Mouse (Mus musculus) 3T3-L1 (cell line): ENCODE data around the gene Slc8a3.
"Not testable (repeated sequence)": the region's sequence is repeated elsewhere in the genome, so short reads cannot be mapped to it uniquely, and the experiment has no call there.

Source experiments
- DNase-seq: peaks from one replicate; pipeline ENCODE4 v3.0.0-alpha.2; 2015; ENCODE audit warnings: low read depth, low spot score

The Slc8a3 gene

DNA sequence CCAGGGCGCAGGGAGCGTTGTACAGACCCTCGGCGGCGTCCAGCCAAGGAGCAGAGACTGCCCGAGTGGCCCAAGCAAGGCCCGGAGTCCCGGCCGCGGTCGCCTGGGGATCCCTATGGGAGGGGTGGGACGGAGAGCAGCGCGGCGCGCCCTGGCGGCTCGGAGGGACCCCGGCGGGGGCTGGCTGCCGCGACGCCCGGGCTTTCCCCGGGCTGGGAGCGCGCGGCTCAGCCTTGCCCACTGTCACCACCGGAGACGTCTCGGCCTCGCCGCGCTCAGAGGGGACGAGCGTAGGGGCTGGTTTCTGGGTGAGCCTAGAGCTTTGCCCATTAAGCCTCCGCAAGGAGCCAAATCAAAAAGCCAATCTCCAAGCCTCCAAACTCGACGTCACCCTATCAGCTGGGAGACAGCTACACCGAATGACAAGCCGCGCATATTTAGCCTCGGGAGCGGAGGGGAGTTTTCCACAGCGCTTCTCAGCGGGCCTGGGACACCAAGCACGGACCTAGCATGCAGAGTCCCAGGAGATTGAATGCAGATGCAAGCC lies at the start of gene Slc8a3:
Slc8a3 (minus strand) TSS at position 306 of the 547 bp plus-strand sequence.
- no peak for DNase-seq

DNA sequence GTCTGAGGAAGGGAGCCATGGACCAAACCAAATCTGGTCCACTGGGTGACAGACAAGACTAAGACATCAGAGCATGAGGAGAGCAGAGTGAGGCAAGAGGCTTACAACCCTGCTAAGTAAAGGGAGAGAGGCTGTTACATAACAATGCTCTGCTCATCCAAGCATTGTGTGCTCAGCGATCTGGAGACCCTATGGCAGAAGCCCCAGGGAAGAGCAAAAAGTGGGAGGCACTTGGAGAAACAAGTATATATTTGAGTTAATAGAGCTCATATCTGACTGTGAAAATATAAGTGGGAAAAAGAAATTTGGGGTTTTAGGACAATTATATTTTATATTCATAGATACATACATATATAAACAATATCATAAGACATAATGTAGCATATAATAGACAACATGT lies 46.4 kb upstream of the Slc8a3 start, which contains the start of gene Gm4787:
Gm4787 (minus strand) TSS at position 101 of the 400 bp plus-strand sequence.
- DNase-seq, result not testable (repeated sequence)

DNA sequence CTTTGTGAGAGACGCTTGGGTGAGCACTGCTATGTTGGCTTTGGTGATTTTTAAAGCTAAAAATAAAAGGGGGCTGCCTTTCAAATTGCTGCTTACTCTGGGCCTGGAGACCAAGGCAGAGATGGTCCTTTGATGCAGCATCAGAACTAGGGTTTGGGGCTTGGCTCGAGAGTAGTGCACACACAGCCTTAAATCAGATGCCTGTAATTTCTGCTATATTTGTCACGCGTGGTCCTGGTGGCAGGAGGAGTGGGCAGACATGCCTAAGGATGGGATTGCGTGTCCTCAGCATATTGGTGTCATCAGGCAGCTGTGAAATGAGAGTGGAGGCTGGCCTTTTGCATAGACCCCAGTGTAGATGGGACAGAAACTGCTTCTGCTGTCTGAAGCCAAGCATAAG lies 861 bp upstream of the Slc8a3 start:
- no peak for DNase-seq

DNA sequence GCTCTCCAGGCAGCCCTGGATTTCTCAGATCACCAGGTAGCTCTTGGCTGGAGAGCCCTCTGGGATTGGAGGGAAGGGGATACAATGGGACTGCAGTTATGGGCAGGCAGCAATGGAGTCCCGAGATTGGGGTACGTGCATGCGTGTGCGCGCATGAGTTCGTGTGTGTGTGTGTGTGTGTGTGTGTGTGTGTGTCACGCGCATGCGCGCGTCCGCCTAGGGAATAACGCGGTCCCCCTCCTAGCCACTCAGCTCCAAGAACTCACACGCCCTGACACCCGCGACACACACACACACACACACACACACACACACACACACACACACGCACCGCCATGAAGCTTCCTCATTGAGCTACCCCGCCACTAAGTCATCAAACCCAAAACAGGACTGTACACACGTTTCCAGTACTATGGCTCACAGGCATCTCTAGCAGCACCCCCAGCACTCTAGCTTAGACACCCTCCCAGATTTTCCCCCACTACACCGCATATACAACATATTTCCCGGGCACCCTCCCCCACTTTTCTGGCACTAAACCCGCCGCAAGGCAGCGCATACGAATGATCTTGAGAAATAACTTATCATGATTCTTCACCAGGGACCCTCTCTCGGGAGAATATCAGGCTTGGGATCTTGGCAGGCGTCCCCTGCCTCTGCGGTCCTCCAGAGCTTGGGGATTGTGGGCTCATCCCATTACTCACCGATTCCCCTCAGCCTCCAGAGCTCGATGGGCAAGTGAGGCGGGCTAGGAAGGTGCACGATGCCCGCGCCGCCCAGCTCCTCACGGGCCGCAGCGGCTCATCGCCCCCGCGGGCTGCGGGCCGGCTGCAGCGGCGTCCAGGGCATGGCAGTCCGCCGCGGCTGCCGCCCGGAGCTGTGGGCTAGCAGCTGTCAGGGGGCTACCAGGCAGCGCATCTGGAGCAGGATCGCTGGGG lies 774 bp downstream of the Slc8a3 start:
- no peak for DNase-seq

DNA sequence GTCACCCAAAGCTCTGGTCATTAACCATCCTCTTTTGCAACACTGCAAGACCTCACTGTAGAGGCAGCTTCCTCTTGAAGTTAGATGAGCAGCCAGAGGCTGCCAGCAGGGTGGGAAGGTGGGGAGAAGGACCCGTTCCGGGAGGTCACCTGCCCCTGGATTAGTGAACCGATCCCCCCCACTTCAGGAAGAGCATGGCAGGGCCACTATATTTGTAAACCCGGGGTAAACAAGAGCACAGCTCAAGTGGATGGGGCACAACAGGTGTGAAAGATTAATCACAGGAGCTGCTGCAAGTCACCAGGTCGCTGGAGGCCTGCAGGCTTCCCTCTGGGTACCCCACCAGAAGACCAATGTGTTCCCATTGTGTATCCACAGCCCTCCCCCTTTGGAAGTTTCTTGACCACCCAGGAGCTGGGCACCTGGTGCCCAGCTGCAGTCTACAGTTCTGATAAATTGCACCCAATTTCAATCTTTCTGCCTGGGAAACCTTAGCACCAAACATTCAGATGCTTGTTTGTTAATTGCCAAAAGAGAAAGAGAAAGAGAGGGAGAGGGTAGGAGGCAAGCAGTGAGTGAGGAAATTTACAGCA lies 1.8 kb downstream of the Slc8a3 start:
- DNase-seq, result no peak

DNA sequence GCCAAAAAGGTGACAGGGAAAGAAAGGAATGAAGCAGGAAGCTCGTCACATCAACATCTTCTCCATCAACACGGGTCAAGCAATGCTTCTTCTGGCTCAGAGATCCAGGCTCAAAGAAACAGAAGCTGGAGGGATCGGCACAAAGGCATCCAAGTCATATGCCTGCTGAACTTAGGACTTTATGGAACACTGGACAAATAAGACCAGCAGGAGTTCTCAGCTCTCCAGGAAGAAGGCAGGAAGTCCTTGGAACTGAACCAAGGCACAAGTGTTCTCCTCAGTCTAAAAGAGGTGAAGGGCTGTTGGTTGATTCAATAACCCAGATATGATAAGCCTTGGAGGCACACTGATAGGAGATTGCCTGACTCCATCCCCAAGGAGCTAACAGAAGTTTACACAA lies 8.0 kb downstream of the Slc8a3 start:
- DNase-seq, result no peak

DNA sequence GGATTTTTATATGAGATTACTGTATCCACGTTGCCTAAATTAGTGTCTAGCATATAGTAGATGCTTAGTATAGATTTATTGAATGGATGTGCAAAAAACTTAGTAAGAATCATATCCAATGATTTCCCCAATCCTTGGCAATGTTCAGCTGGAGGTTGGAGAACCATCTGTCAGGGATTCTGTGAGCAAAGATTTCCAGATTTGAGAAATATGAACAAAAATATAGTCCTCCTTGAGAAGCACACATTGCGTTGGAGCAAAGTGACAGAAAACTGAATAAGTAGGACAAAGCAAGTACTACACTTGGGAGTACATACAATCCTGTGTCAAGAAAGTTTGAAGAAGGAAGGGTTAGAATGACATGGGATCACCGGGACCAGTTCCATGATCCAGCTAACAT lies 8.9 kb downstream of the Slc8a3 start:
- no peak for DNase-seq

DNA sequence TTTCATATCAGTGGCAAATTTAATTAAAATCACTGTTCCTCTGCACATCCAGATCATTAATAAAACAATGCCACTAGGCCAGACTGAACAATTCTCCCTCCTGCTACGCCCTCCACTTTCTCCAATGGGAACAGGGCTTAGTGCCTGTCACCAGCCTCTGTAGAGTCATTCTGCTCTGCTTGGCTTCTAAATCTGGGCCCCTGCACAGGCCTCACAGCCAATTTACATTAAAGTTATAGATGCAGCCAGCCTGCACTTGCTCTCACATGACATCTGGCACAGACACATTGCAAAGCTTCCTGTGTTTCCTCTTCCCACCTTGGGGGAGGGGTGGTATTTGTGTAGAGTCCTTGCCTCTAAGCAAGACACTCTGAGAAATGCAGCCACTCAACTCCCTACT lies 12.0 kb downstream of the Slc8a3 start:
- no peak for DNase-seq

DNA sequence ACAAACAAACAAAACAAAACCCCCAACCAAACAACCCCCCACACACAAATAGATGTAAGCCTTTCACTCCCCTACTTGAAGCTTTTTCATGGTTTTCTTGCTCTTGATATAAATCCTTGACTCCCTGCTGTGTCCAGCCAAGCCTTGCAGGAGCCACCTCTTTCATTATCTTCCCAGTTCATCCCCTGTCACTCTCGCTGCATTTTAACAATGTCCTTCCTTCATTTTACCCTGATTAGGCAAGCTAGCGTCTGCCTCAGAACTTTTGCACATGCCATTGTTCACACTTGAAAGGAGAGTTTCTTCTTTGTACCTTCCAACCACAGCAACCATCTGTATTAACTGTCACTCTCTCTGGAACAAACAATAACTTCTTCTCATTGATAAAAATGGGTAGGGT lies 15.2 kb downstream of the Slc8a3 start:
- DNase-seq, result no peak

DNA sequence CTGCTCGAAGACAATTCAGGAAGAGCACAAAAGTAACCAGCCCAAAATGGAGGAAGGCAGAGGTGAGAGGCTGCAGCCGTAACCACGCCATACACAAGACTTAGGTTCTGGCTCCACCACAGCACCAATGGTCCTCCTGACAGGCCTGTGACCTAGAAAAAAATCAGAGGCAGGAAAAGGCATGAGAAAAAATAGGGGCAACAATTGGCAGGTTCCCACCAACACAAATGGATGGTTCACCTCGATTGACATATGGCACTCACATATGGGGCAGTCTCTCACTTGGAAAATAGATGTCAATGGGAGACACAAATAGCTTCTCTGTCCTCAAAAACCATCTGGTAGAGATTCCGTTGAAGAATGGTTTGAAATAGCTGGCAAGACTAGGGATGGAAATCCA lies 17.0 kb downstream of the Slc8a3 start:
- no peak for DNase-seq

DNA sequence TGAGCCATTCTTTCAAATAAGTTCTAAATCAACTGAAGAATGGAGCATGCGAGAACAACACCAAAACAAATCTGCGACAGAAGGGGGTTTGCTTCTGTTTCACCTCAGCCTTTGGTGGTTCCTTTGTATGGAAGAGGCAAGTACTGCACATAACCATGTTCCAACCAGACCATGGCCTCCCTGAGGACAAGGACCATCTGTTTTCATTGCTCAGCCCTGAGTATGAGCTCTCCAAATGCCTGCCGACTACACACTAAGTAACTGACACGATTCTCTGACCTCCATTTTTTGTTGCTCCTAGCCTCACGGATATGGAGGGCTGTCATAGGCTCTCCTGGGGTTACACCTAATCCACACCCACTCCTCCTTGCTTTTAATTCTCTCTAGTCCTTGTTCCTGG lies 29.4 kb downstream of the Slc8a3 start:
- no peak for DNase-seq

DNA sequence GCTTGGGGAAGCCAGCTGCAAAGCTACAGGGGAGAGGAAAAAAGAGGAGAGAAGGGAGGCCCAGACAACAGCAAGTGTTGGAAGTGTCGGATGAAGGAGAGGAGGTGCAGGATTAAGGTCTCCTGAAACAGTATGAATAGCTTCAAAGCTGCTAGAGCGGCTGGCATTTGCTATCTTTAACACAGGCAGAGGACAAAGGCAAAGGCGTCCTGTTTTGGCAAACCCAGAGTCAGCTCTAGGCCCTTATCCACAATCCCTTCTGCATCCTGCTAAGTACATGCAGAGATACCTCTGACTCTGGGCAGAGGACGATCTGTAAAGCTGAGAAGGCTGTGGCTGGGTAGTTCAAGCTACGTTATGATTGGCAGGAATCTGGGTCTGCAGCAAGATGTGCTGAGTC lies 38.4 kb downstream of the Slc8a3 start:
- DNase-seq, result no peak

DNA sequence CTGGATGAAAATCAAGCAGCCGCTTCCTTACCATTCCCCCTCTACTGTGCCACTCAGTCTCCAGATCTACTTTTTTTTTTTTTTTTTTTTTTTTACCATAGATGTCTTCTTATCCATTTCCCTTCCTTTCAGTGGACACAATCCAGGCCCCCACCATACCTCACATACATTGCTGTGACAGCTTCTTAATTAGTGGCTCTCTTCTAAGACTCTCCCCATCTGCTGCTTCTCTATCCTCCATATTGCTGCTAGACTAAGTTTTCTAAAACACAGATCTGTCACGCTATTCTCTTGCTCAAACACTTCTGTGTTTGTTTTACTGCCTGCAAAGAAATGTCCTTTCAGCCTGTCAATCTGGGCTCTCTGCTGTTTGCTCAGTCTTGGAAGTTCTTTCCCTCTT lies 54.9 kb downstream of the Slc8a3 start:
- no peak for DNase-seq

DNA sequence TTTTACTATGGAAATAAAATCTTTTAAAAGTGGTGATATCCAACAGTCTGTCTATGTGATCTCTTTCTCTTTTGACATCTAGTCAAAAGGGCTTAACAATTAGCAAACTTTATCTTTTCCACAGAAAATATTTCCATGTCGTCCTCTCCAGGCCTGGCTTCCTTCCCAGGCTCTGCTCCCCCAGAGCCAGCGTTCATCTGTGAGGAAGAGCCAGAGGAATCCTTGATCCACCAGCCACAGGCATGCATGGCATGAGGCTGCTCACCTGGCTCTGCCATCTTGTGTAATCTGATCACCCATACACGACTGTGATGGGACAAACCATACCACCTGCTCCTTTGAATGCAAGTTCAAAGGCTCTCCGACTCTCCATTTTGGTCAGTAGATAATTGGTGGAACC lies 58.4 kb downstream of the Slc8a3 start:
- no peak for DNase-seq

DNA sequence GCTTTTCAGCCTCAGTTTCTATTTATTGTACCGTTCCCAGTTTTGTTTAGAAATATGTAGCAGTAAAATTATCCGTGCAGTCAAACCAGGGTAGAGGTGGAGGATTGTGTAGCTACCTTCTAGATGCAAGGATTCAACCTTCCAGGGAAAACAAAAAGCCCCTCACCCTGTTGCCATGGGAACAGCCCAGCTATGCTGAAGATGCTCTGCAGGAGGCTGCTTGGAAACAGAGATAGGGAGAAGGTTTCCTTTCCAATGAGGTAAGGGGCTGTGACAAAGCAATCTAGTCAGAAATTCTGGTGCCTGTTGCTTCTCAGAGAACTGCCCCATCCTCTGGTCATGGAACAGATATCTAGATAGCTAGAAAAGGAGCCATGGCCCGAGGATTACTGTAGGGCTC lies 59.6 kb downstream of the Slc8a3 start:
- DNase-seq, result no peak

DNA sequence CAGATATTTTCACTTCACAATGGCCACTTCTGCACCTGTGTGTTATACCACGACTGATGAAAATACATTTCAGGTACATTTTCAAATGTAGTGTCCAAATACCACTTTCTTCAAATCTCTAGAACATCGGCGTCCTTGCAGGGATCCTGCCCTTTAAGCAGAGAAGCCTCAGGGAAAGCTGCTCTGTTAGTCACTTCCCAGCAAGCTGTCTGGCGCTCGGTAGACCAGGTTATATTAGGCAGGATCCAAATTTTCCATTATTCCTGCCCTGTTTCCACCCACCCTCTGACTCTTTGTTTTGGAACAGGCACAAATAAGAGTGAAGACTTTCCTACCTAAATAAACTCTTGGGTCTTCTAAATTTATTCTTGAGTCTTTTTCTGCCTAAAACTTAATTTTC lies 63.7 kb downstream of the Slc8a3 start:
- no peak for DNase-seq

DNA sequence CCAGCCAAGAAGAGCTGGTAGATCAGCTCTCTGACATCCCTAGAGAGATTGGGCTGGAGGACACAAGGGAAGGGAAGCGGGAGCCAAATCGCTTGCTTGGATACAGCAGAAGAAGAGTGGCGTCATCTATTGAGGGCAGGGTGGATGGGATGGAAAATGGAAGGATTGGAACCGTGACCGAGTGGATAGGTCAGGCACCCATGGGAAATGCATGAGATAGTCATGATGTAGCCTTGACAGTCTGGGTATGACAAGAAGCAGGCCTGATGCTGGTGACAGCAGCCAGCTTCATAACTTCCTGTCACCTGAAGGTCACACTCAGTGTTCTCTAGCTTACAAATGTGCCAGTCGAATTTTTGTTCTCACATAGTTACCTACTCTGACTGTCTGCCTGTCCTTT lies 70.2 kb downstream of the Slc8a3 start:
- no peak for DNase-seq

DNA sequence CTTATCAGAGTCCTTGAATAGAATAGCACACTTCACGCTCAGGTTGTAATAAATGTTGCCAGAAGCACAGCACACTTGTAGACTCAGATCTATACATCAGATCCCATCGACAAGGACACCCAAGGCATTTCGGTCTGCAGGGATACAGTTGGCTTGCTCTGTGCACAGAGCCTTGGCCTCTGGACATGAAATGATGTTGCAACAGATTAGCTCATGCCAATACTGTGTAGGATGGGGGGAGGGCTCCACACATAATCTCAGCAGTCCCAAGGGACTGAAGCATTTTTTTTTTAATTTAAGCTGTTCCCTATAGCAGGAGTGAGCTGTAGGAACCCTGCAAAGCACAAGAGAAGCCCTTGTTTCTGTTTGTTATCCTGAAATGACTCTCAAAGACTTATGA lies 74.8 kb downstream of the Slc8a3 start:
- no peak for DNase-seq

DNA sequence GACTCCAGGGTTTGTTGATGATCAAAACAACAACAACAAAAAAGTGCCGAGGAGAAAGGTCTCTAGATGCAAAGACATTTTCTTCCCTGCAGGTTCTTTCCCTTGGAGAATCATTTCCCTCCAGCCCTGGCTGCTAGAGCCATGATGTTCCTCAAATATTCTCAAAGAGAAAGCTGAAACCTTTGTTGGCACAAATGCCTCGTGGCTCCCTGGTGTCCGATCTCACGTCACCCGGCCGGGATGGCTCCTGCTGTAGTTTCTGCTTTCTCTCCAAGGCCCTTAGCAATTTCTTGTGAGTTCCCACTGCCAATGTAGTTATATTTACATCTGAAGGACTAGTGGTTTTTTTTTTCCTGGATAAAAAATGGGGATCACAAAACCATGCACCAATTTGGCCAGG lies 87.6 kb downstream of the Slc8a3 start:
- DNase-seq, result no peak

DNA sequence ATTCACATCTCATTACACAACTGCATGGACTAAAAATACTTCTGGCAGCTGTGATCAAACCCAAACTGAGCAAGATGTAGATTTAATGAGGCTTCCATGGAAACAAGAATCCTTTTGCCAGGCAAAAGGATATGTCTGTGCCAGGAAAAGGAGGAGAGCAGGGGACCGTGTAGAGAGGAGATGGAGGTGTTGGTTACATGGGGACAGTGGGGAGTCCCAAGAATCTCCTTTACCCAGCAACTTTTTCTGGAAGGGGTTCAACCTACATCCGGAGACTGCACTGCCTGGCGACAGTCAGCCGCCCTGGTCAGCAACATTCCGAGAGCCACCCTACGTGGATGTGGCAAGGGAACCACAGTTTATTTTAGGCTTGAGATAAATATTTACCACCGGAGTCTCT lies 88.0 kb downstream of the Slc8a3 start:
- DNase-seq, result no peak

DNA sequence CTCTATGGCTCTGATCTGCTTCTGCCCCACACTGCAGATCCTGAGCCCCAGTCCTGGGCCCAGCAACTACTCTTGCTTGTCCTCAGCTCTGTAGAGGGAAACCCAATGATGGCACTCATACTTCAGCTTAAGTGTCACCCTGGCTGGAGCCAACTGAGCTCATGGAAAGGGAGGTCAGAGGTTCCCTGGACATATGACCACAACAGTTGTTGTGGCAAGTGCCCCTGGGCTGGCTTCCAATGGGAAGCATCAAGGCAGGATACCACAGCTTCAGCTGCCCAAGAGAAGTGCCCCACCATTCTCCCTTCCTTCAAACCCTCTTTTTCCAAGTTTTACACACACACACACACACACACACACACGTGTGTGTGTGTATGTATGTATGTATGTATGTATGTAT lies 88.5 kb downstream of the Slc8a3 start:
- DNase-seq, result peak; percentile 30

DNA sequence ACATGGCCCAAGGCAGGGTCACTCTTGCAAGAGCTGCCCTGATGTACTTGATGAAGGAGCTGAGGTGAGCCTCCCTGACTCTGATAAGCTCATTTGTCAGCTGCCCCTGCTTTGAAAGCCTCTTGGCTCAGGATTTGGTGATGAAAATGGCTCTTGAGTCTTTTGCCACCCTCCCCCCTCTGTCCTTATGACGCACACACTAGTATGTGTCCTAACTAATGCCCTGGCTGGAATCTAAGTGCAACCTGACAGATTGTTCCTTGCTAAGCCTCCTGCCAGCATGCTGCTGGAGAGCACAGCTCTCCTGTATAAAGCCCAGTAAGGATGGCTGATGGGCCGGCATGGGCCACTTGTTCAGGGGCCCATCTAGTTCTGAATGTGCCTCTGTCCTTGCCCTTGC lies 91.3 kb downstream of the Slc8a3 start:
- DNase-seq, result no peak

DNA sequence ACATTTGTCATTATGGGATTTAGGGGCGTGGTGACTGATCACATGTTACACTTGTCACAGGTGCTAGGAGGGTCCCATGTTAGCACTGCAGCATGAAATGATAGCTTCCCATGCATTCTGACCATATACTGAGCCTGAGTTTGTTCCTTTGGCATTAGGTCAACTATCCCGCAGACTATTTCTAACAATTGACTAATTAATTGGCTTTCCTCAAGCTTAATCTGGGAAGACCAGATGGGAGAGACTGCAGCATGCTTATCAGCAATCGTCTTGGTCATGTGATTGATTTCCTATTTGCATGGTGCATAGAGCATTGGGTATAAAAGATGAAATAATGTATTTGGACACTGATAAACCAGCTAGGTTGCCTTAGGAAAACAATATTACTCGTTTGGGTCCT lies 91.9 kb downstream of the Slc8a3 start:
- no peak for DNase-seq
